Mouse (Mus musculus): ENCODE measurements around the gene Nin. TPM values are rescaled to one million over a fixed set of nuclear protein-coding genes. Genes with fewer than 3 reads are reported as not detected.

Nin gene
- polyA plus RNA-seq, 1 experiment from 2014 or later: 9.4 TPM

GRCm38 (mm10) chr12:70058956-70059851, 54.3 kb downstream of the Nin start:
- Histone ChIP-seq H3K4me2 (ENCODE audit: low read length) (no peak overlapping the region), H3K4me3 (ENCODE audit: low read length) (no peak overlapping the region), H3K4me1 (ENCODE audit: control insufficient read depth, insufficient read depth, low read depth, low read length) (no peaks in the 10 kb centered on the region), H3K9ac (ENCODE audit: low read depth, low read length) (no peak overlapping the region), H3K27me3 (replicated peaks; ENCODE audit: control insufficient read depth, insufficient read depth, low read length) (no peaks in the 10 kb centered on the region), H3K27ac (ENCODE audit: low read depth, low read length) (no peak overlapping the region), H3K36me3 (ENCODE audit: control insufficient read depth, insufficient read depth, low read length) (peaks cover 7% of the 10 kb centered on the region), H3K9me3 (ENCODE audit: control insufficient read depth, low read length) (no peaks in the 10 kb centered on the region)
- no peak for ATAC-seq
- 71% methylated on average over 14 of the region's 14 CpGs for WGBS

DNA sequence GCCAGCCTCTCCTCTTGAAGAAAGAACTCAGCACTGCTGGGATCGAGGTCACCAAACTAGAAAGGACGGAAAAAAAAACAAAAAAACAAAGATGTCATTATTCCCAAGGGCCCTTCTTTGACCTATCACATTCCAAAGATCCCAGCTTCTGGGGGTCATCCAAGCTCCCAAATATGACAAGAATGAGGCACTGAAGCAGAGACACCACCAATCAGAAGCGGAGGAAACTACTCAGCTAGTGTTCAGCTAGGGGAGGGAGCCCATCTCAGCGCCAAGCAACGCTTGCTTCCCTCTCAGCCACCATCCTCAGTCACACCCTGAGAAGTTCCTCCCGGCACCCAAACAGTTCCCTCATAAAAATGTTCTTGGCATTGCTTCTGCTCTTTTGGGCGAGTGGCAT, 62.8 kb downstream of the Nin start:
- no peak overlapping the region for H3K27ac ChIP-seq (ENCODE audit: low read depth, low read length)
- WGBS: 66% methylated on average over 7 of the region's 7 CpGs
- ATAC-seq: no peak
- H3K9ac ChIP-seq (ENCODE audit: low read depth, low read length): no peak overlapping the region
- H3K4me2 ChIP-seq (ENCODE audit: low read length): no peak overlapping the region
- H3K27me3 ChIP-seq (replicated peaks; ENCODE audit: control insufficient read depth, insufficient read depth, low read length): no peaks in the 10 kb centered on the region
- H3K4me1 ChIP-seq (ENCODE audit: control insufficient read depth, insufficient read depth, low read depth, low read length): no peaks in the 10 kb centered on the region
- H3K36me3 ChIP-seq (ENCODE audit: control insufficient read depth, insufficient read depth, low read length): peaks cover 33% of the 10 kb centered on the region
- H3K9me3 ChIP-seq (ENCODE audit: control insufficient read depth, low read length): no peaks in the 10 kb centered on the region
- no peak overlapping the region for H3K4me3 ChIP-seq (ENCODE audit: low read length)

DNA sequence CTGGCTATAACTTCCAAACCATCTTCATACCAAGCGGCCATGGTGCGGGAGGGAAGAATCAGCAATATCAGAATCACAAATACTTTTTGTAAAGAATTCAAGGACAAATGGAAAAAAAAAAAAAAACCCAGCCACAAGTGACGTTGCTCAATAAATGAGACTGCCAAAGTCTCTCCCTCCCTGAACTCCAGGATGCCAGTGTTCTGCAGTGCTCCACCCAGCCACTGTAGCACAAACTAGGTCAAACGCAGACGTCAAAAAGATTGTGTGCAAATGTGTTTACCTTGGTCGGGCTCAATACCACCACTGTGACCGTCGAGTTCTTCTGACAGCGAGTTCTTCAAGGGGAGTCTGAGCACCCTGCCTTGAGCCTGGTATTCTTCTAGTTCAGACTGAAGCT, 64.8 kb downstream of the Nin start:
- Histone ChIP-seq H3K27me3 (replicated peaks; ENCODE audit: control insufficient read depth, insufficient read depth, low read length) (no peaks in the 10 kb centered on the region), H3K27ac (ENCODE audit: low read depth, low read length) (no peak overlapping the region), H3K4me2 (ENCODE audit: low read length) (no peak overlapping the region), H3K9me3 (ENCODE audit: control insufficient read depth, low read length) (no peaks in the 10 kb centered on the region), H3K9ac (ENCODE audit: low read depth, low read length) (no peak overlapping the region), H3K36me3 (ENCODE audit: control insufficient read depth, insufficient read depth, low read length) (peaks cover 31% of the 10 kb centered on the region), H3K4me3 (ENCODE audit: low read length) (no peak overlapping the region), H3K4me1 (ENCODE audit: control insufficient read depth, insufficient read depth, low read depth, low read length) (no peaks in the 10 kb centered on the region)
- no peak for ATAC-seq
- 90% methylated on average over 9 of the region's 9 CpGs for WGBS

GRCm38 (mm10) chr12:70047281-70047680, 66.2 kb downstream of the Nin start:
- H3K9ac ChIP-seq (ENCODE audit: low read depth, low read length): no peak overlapping the region
- no peaks in the 10 kb centered on the region for H3K4me1 ChIP-seq (ENCODE audit: control insufficient read depth, insufficient read depth, low read depth, low read length)
- H3K4me2 ChIP-seq (ENCODE audit: low read length): no peak overlapping the region
- H3K27me3 ChIP-seq (replicated peaks; ENCODE audit: control insufficient read depth, insufficient read depth, low read length): no peaks in the 10 kb centered on the region
- no peak overlapping the region for H3K27ac ChIP-seq (ENCODE audit: low read depth, low read length)
- H3K9me3 ChIP-seq (ENCODE audit: control insufficient read depth, low read length): no peaks in the 10 kb centered on the region
- H3K4me3 ChIP-seq (ENCODE audit: low read length): no peak overlapping the region
- ATAC-seq: no peak
- peaks cover 34% of the 10 kb centered on the region for H3K36me3 ChIP-seq (ENCODE audit: control insufficient read depth, insufficient read depth, low read length)
- WGBS: 85% methylated on average over 7 of the region's 7 CpGs

DNA sequence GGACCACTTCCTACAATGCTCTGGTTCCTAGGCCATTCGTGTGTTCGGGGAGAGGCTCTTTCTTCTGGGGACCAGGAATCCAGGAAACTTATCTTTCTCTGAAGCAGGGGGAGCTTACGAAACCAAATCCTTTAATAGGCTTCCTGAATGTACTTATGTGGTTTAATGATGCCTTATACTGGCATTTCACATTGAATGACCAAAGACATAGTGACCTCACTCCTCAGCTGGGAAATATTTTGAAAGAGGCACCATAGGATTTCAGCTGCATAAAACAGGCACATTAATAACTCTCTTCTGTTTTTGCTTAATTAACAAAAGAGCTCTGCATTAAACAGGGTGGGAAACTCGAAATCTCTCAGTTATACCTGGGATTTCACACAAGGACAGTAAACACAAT, 69.2 kb downstream of the Nin start:
- no peak for ATAC-seq
- Histone ChIP-seq H3K36me3 (ENCODE audit: control insufficient read depth, insufficient read depth, low read length) (peaks cover 24% of the 10 kb centered on the region), H3K4me2 (ENCODE audit: low read length) (no peak overlapping the region), H3K9me3 (ENCODE audit: control insufficient read depth, low read length) (no peaks in the 10 kb centered on the region), H3K4me1 (ENCODE audit: control insufficient read depth, insufficient read depth, low read depth, low read length) (no peaks in the 10 kb centered on the region), H3K4me3 (ENCODE audit: low read length) (no peak overlapping the region), H3K9ac (ENCODE audit: low read depth, low read length) (no peak overlapping the region), H3K27me3 (replicated peaks; ENCODE audit: control insufficient read depth, insufficient read depth, low read length) (no peaks in the 10 kb centered on the region), H3K27ac (ENCODE audit: low read depth, low read length) (no peak overlapping the region)
- WGBS: 73% methylated on average over 4 of the region's 4 CpGs

DNA sequence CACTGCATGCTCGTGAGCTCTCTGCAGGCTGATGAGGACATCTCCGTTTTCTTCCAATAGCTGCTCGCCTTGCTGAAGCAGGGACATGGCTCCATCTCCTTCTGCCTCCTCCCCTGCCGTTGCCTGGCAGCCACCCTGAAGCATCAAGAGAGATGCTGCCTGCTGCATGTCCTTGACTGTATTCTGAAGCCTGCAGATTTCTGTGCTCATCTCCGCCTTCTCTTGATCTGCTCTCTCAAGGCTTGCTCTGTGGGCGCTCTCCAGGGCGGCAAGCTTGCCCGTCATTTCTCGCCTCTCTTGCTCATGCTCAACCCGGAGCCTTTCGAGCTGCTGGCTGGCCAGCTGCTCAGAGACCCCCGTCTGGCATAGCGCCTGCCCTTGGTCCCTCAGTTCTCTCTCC, 70.1 kb downstream of the Nin start:
- H3K4me1 ChIP-seq (ENCODE audit: control insufficient read depth, insufficient read depth, low read depth, low read length): no peaks in the 10 kb centered on the region
- H3K9me3 ChIP-seq (ENCODE audit: control insufficient read depth, low read length): no peaks in the 10 kb centered on the region
- H3K27me3 ChIP-seq (replicated peaks; ENCODE audit: control insufficient read depth, insufficient read depth, low read length): no peaks in the 10 kb centered on the region
- no peak for ATAC-seq
- peaks cover 25% of the 10 kb centered on the region for H3K36me3 ChIP-seq (ENCODE audit: control insufficient read depth, insufficient read depth, low read length)
- H3K27ac ChIP-seq (ENCODE audit: low read depth, low read length): no peak overlapping the region
- 87% methylated on average over 13 of the region's 13 CpGs for WGBS
- H3K4me3 ChIP-seq (ENCODE audit: low read length): no peak overlapping the region
- H3K9ac ChIP-seq (ENCODE audit: low read depth, low read length): no peak overlapping the region
- H3K4me2 ChIP-seq (ENCODE audit: low read length): no peak overlapping the region

- peaks cover 18% of the 10 kb centered on the region for H3K36me3 ChIP-seq (ENCODE audit: control insufficient read depth, insufficient read depth, low read length)
- H3K4me2 ChIP-seq (ENCODE audit: low read length): no peak overlapping the region
- H3K4me3 ChIP-seq (ENCODE audit: low read length): no peak overlapping the region
- no peaks in the 10 kb centered on the region for H3K27me3 ChIP-seq (replicated peaks; ENCODE audit: control insufficient read depth, insufficient read depth, low read length)
- no peak overlapping the region for H3K9ac ChIP-seq (ENCODE audit: low read depth, low read length)
- WGBS: 86% methylated on average over 6 of the region's 6 CpGs
- ATAC-seq: no peak
- no peaks in the 10 kb centered on the region for H3K9me3 ChIP-seq (ENCODE audit: control insufficient read depth, low read length)
- no peaks in the 10 kb centered on the region for H3K4me1 ChIP-seq (ENCODE audit: control insufficient read depth, insufficient read depth, low read depth, low read length)
- no peak overlapping the region for H3K27ac ChIP-seq (ENCODE audit: low read depth, low read length)
These were observed 72.5 kb downstream of the Nin start for GRCm38 (mm10) chr12:70040981-70041380.

- Histone ChIP-seq H3K27me3 (replicated peaks; ENCODE audit: control insufficient read depth, insufficient read depth, low read length) (no peaks in the 10 kb centered on the region), H3K36me3 (ENCODE audit: control insufficient read depth, insufficient read depth, low read length) (peaks cover 6% of the 10 kb centered on the region), H3K27ac (ENCODE audit: low read depth, low read length) (no peak overlapping the region), H3K4me3 (ENCODE audit: low read length) (no peak overlapping the region), H3K4me1 (ENCODE audit: control insufficient read depth, insufficient read depth, low read depth, low read length) (no peaks in the 10 kb centered on the region), H3K9ac (ENCODE audit: low read depth, low read length) (no peak overlapping the region), H3K4me2 (ENCODE audit: low read length) (no peak overlapping the region), H3K9me3 (ENCODE audit: control insufficient read depth, low read length) (no peaks in the 10 kb centered on the region)
- 90% methylated on average over 19 of the region's 19 CpGs for WGBS
- no peak for ATAC-seq
These were observed 76.7 kb downstream of the Nin start for GRCm38 (mm10) chr12:70036722-70037305.

DNA sequence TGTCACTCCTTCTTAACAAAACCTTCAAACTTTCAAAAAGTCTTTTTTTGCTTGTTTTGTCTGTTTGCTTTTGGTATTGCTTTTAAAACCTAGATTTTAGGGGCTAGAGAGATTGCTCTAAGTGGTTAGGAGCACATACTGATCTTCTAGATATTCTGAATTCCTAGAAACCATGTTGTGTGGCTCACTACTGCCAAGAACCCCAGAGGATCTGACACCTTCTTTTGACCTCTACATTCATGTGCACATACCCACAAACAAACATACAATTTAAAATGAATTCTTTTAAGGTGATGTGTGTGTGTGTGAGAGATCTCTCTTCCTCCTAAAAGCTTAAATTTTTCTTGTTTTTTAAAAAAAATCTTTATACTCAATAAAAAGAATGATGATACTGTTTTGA, 87.3 kb downstream of the Nin start:
- H3K36me3 ChIP-seq (ENCODE audit: control insufficient read depth, insufficient read depth, low read length): peaks cover 21% of the 10 kb centered on the region; the same call in 1 of the 2 replicates
- H3K4me2 ChIP-seq (ENCODE audit: low read length): no peak overlapping the region
- H3K4me3 ChIP-seq (ENCODE audit: low read length): no peak overlapping the region
- no peaks in the 10 kb centered on the region for H3K9me3 ChIP-seq (ENCODE audit: control insufficient read depth, low read length)
- ATAC-seq: no peak
- no peak overlapping the region for H3K9ac ChIP-seq (ENCODE audit: low read depth, low read length)
- H3K27me3 ChIP-seq (replicated peaks; ENCODE audit: control insufficient read depth, insufficient read depth, low read length): no peaks in the 10 kb centered on the region
- no peak overlapping the region for H3K27ac ChIP-seq (ENCODE audit: low read depth, low read length)
- H3K4me1 ChIP-seq (ENCODE audit: control insufficient read depth, insufficient read depth, low read depth, low read length): no peaks in the 10 kb centered on the region
